In genomic region chr11:70653345-70654197, GRCm38 (mm10) we compare ENCODE assay signal across 8 mouse cellular contexts. TPM values are rescaled to one million over a fixed set of nuclear protein-coding genes. Genes with fewer than 3 reads are reported as not detected.
DNase-seq lines count a peak whose midpoint lies in the region; ATAC-seq and TF ChIP-seq lines count a peak whose summit lies in the region.

No protein-coding gene starts in this region.

- no peak for TF ChIP-seq CTCF in lung, adult 2 months (IDR thresholded peaks at IDR 0.05; ENCODE audit: insufficient read depth, low read length)

- WGBS in lung, adult 2 months = under 1% methylated on average over 61 of the region's 63 CpGs
- WGBS in neural tube, embryonic 14.5 days = under 1% methylated on average over 45 of the region's 63 CpGs

- no peaks in the 10 kb centered on the region for H3K9me3 ChIP-seq in neural tube, embryonic 14.5 days (ENCODE audit: control insufficient read depth, low read length)

- no peak; the same call in 1 of the 2 replicates for TF ChIP-seq POLR2A in lung, adult 2 months (IDR thresholded peaks at IDR 0.05; ENCODE audit: borderline replicate concordance, extremely low read depth, low read depth, low read length)

- peak overlapping the region; percentile 96 for H3K27ac ChIP-seq in neural tube, embryonic 14.5 days (ENCODE audit: low read depth, low read length)

- peak overlapping the region; percentile 93 for H3K4me3 ChIP-seq in lung, adult 2 months (replicated peaks; ENCODE audit: extremely low read depth, low read depth, low read length)
- H3K4me3 ChIP-seq in neural tube, embryonic 14.5 days (ENCODE audit: low read depth, low read length) = peak overlapping the region; percentile 98

- no peaks in the 10 kb centered on the region for H3K27me3 ChIP-seq in neural tube, embryonic 14.5 days (ENCODE audit: control insufficient read depth, insufficient read depth, low read length)

- peaks cover 30% of the 10 kb centered on the region for H3K36me3 ChIP-seq in neural tube, embryonic 14.5 days (ENCODE audit: control insufficient read depth, insufficient read depth, low read length)

- peaks cover 27% of the 10 kb centered on the region for H3K4me1 ChIP-seq in lung, adult 2 months (ENCODE audit: control insufficient read depth, insufficient read depth, low read length)
- H3K4me1 ChIP-seq in neural tube, embryonic 14.5 days (ENCODE audit: control insufficient read depth, insufficient read depth, low read length) = peaks cover 25% of the 10 kb centered on the region

- peak overlapping the region; percentile 95 for H3K9ac ChIP-seq in neural tube, embryonic 14.5 days (replicated peaks; ENCODE audit: low read depth, low read length)

- ATAC-seq in neural tube, embryonic 14.5 days (ENCODE audit: low read depth) = peak; percentile 60

- H3K4me2 ChIP-seq in neural tube, embryonic 14.5 days (ENCODE audit: low read depth, low read length) = peak overlapping the region; percentile 91

- peak; percentile 72 to 75 for DNase-seq in B cell, adult 2 months
- DNase-seq in ZHBTc4 (ENCODE audit: low read depth, low spot score) = peak; percentile 84
- DNase-seq in embryo, embryonic 10 days (ENCODE audit: low spot score) = peak; percentile 67
- peak; percentile 75 to 77 for DNase-seq in heart, adult 18-20 months
- peak; percentile 71 for DNase-seq in kidney, adult 18-20 months
- peak; percentile 75 for DNase-seq in lung, adult 2 months
- peak; percentile 82 for DNase-seq in thymus, postnatal 0 days (ENCODE audit: low spot score)

RNA-seq across cellular contexts. Expression of gene Pfn1, which starts 0.9 kb away (rescaled TPM):
- total RNA-seq in heart, adult 18-20 months (2021) = 100 to 1,000 TPM; 303 to 305 TPM
- 933 and 1,129 TPM in 2 replicates for polyA plus RNA-seq in lung, adult 2 months (2012; rRNA removed)
- 578 and 686 TPM in 2 replicates for polyA plus RNA-seq in neural tube, embryonic 14.5 days (2014; fragmentation: Nextera tagmentation; extraction: Ambion mirVana)
- 2,783 and 3,382 TPM in 2 replicates for polyA plus RNA-seq in thymus, postnatal 0 days (2015; fragmentation: Nextera tagmentation; extraction: Ambion mirVana)

RNA-seq across cellular contexts. Expression of gene Eno3, which starts 3.4 kb away (rescaled TPM):
- 1,000 to 10,000 TPM; 1,596 to 1,839 TPM for total RNA-seq in heart, adult 18-20 months (2021)
- polyA plus RNA-seq in lung, adult 2 months (2012; rRNA removed) = 19.6 and 97.3 TPM in 2 replicates
- polyA plus RNA-seq in neural tube, embryonic 14.5 days (2014; fragmentation: Nextera tagmentation; extraction: Ambion mirVana) = 8.3 and 10.1 TPM in 2 replicates
- 13.1 and 14.7 TPM in 2 replicates for polyA plus RNA-seq in thymus, postnatal 0 days (2015; fragmentation: Nextera tagmentation; extraction: Ambion mirVana)

RNA-seq across cellular contexts. Expression of gene Slc25a11, which starts 6.3 kb away (rescaled TPM):
- total RNA-seq in heart, adult 18-20 months (2021) = 100 to 1,000 TPM; 619 to 711 TPM
- 83.6 and 113 TPM in 2 replicates for polyA plus RNA-seq in lung, adult 2 months (2012; rRNA removed)
- 156 and 172 TPM in 2 replicates for polyA plus RNA-seq in neural tube, embryonic 14.5 days (2014; fragmentation: Nextera tagmentation; extraction: Ambion mirVana)
- 137 and 139 TPM in 2 replicates for polyA plus RNA-seq in thymus, postnatal 0 days (2015; fragmentation: Nextera tagmentation; extraction: Ambion mirVana)

RNA-seq across cellular contexts. Expression of gene Rnf167, which starts 6.5 kb away (rescaled TPM):
- total RNA-seq in heart, adult 18-20 months (2021) = 10 to 100 TPM; 51.4 to 63.0 TPM
- polyA plus RNA-seq in lung, adult 2 months (2012; rRNA removed) = 116 and 146 TPM in 2 replicates
- polyA plus RNA-seq in neural tube, embryonic 14.5 days (2014; fragmentation: Nextera tagmentation; extraction: Ambion mirVana) = 98.6 and 110 TPM in 2 replicates
- 214 and 226 TPM in 2 replicates for polyA plus RNA-seq in thymus, postnatal 0 days (2015; fragmentation: Nextera tagmentation; extraction: Ambion mirVana)

RNA-seq across cellular contexts. Expression of gene Gp1ba, which starts 14.6 kb away (rescaled TPM):
- under 1 TPM; 0.21 to 0.35 TPM for total RNA-seq in heart, adult 18-20 months (2021)
- polyA plus RNA-seq in lung, adult 2 months (2012; rRNA removed) = 0.70 and 1.7 TPM in 2 replicates
- 0.27 and 0.31 TPM in 2 replicates for polyA plus RNA-seq in neural tube, embryonic 14.5 days (2014; fragmentation: Nextera tagmentation; extraction: Ambion mirVana)
- 0.06 and 0.13 TPM in 2 replicates for polyA plus RNA-seq in thymus, postnatal 0 days (2015; fragmentation: Nextera tagmentation; extraction: Ambion mirVana)

Comparison
In these comparisons a context has a peak if more than half of its experiments do, and no peak if none do; other contexts are left out.
1. Peak in every context shown above with its lines: DNase-seq, ATAC-seq, H3K4me3 ChIP-seq and H3K27ac ChIP-seq.